Mouse (Mus musculus): ENCODE results near the gene Arhgef16.

Gene Arhgef16

GRCm38 (mm10) chr4:154301466-154301881, at the start of gene Arhgef16:
Gene Arhgef16 (minus strand): TSS chr4:154301676.
- DNase-seq, result peak; percentile 25

- DNase-seq, result no peak
Observed at GRCm38 (mm10) chr4:154348197-154348786, 46.8 kb upstream of the Arhgef16 start.

GRCm38 (mm10) chr4:154346731-154347522, 45.5 kb upstream of the Arhgef16 start:
- DNase-seq, result no peak

- DNase-seq, result no peak
Observed at GRCm38 (mm10) chr4:154336650-154337049, 35.2 kb upstream of the Arhgef16 start.

GRCm38 (mm10) chr4:154335761-154336160, 34.3 kb upstream of the Arhgef16 start, which contains the start of gene B230104I21Rik:
Gene B230104I21Rik (plus strand): TSS chr4:154336127.
- DNase-seq, result peak; percentile 10

- peak; percentile 45 for DNase-seq
Observed at GRCm38 (mm10) chr4:154334699-154335402, 33.4 kb upstream of the Arhgef16 start.

- no peak for DNase-seq
Observed at GRCm38 (mm10) chr4:154333300-154333699, 31.8 kb upstream of the Arhgef16 start.

GRCm38 (mm10) chr4:154331271-154331670, 29.8 kb upstream of the Arhgef16 start:
- DNase-seq, result no peak

- no peak for DNase-seq
Observed at GRCm38 (mm10) chr4:154330001-154330400, 28.5 kb upstream of the Arhgef16 start.

- DNase-seq, result peak; percentile 38
Observed at GRCm38 (mm10) chr4:154328836-154329235, 27.4 kb upstream of the Arhgef16 start.

GRCm38 (mm10) chr4:154328431-154328830, 27.0 kb upstream of the Arhgef16 start:
- DNase-seq, result no peak

GRCm38 (mm10) chr4:154325410-154325809, 23.9 kb upstream of the Arhgef16 start:
- DNase-seq, result no peak

- DNase-seq, result no peak
Observed at GRCm38 (mm10) chr4:154313622-154313967, 12.1 kb upstream of the Arhgef16 start.

- peak; percentile 14 for DNase-seq
Observed at GRCm38 (mm10) chr4:154312935-154313621, 11.6 kb upstream of the Arhgef16 start.

GRCm38 (mm10) chr4:154312143-154312812, 10.8 kb upstream of the Arhgef16 start:
- DNase-seq, result no peak

- no peak for DNase-seq
Observed at GRCm38 (mm10) chr4:154310576-154311262, 9.2 kb upstream of the Arhgef16 start.

GRCm38 (mm10) chr4:154309131-154309530, 7.7 kb upstream of the Arhgef16 start:
- no peak for DNase-seq

GRCm38 (mm10) chr4:154299541-154300271, 1.8 kb downstream of the Arhgef16 start:
- no peak for DNase-seq

- no peak for DNase-seq
Observed at GRCm38 (mm10) chr4:154297761-154298160, 3.7 kb downstream of the Arhgef16 start.

GRCm38 (mm10) chr4:154294262-154294731, 7.2 kb downstream of the Arhgef16 start:
- DNase-seq, result no peak

GRCm38 (mm10) chr4:154293735-154294201, 7.7 kb downstream of the Arhgef16 start:
- no peak for DNase-seq
